In genomic region chr6:119373000-119373705, GRCm38 (mm10) we compare ENCODE assay signal across 30 mouse cellular contexts. TPM values are rescaled to one million over a fixed set of nuclear protein-coding genes. Genes with fewer than 3 reads are reported as not detected.
DNase-seq lines count a peak whose midpoint lies in the region; ATAC-seq and TF ChIP-seq lines count a peak whose summit lies in the region.
"Had no signal": no experiment of that assay in that cellular context is flagged by ENCODE, and none has a peak within 500 bp of the region (broad histone marks: within the 10 kb centered on the region; RNA-seq: fewer than 3 reads in every experiment).

No protein-coding gene starts in this region.

- no peak for TF ChIP-seq EP300 in liver, postnatal 0 days (IDR thresholded peaks at IDR 0.05; ENCODE audit: low read depth)

- H3K27ac ChIP-seq in brown adipose tissue, adult 24 weeks (replicated peaks; ENCODE audit: low read depth, low read length), result peak overlapping the region; percentile 35
- H3K27ac ChIP-seq in liver, postnatal 0 days (ENCODE audit: low read depth), result peak overlapping the region; percentile 44; the same call in 1 of the 2 replicates
- H3K27ac ChIP-seq in midbrain, embryonic 13.5 days, result no peak overlapping the region
- H3K27ac ChIP-seq: embryonic facial prominence, embryonic 15.5 days; forebrain, embryonic 10.5 days; hindbrain, embryonic 14.5 days; kidney, postnatal 0 days; left cerebral cortex, adult 2 months; limb, embryonic 15.5 days; lung, embryonic 15.5 days; neural tube, embryonic 13.5 days had no signal

- peak; percentile 85 for DNase-seq in 416B (ENCODE audit: low read depth)
- DNase-seq in liver, postnatal 0 days, result no peak
- DNase-seq in natural killer cell, adult 2 months (ENCODE audit: low spot score in 2 of 2), result peak; percentile 31 to 38
- no peak for DNase-seq in left cerebral cortex, postnatal 4 days
- no peak for DNase-seq in retina, embryonic 14.5 days (ENCODE audit: low spot score)
- DNase-seq: adrenal gland, adult 8-10 months; B cell, adult 2 months; cerebellum, adult 2 months; cerebellum, postnatal 36 days; gastrocnemius, postnatal 36 days; heart, postnatal 4 days; kidney, adult 2 months; midbrain, embryonic 14.5 days; right cerebral cortex, adult 18-20 months; thymus, adult 2 months; thymus, postnatal 4 days had no signal

- H3K4me3 ChIP-seq in brown adipose tissue, adult 24 weeks (ENCODE audit: insufficient read depth, low read depth, low read length), result no peak overlapping the region
- no peak overlapping the region for H3K4me3 ChIP-seq in liver, postnatal 0 days (ENCODE audit: low read depth, low read length)
- no peak overlapping the region for H3K4me3 ChIP-seq in midbrain, embryonic 13.5 days (replicated peaks)
- H3K4me3 ChIP-seq: embryonic facial prominence, embryonic 15.5 days; forebrain, embryonic 10.5 days; left cerebral cortex, adult 2 months; limb, embryonic 15.5 days; lung, embryonic 15.5 days; neural tube, embryonic 13.5 days had no signal

- no peak overlapping the region for H3K4me2 ChIP-seq in liver, postnatal 0 days (ENCODE audit: low read depth, low read length)
- H3K4me2 ChIP-seq in midbrain, embryonic 13.5 days (replicated peaks), result no peak overlapping the region
- H3K4me2 ChIP-seq: embryonic facial prominence, embryonic 15.5 days; hindbrain, embryonic 14.5 days; limb, embryonic 15.5 days; lung, embryonic 15.5 days; neural tube, embryonic 13.5 days had no signal

- H3K4me1 ChIP-seq in brown adipose tissue, adult 24 weeks (ENCODE audit: control insufficient read depth, insufficient read depth, insufficient read length, low read length), result peaks cover 18% of the 10 kb centered on the region
- H3K4me1 ChIP-seq in liver, postnatal 0 days (ENCODE audit: insufficient read depth), result peaks cover 47% of the 10 kb centered on the region
- H3K4me1 ChIP-seq in midbrain, embryonic 13.5 days (replicated peaks), result no peaks in the 10 kb centered on the region
- H3K4me1 ChIP-seq: embryonic facial prominence, embryonic 15.5 days; limb, embryonic 15.5 days; lung, embryonic 15.5 days; neural tube, embryonic 13.5 days had no signal

- H3K9ac ChIP-seq in liver, postnatal 0 days (replicated peaks), result no peak overlapping the region
- H3K9ac ChIP-seq in midbrain, embryonic 13.5 days (replicated peaks), result no peak overlapping the region
- H3K9ac ChIP-seq: embryonic facial prominence, embryonic 15.5 days; hindbrain, embryonic 14.5 days; limb, embryonic 15.5 days; lung, embryonic 15.5 days; neural tube, embryonic 13.5 days had no signal

- intact Hi-C loops in left cerebral cortex, postnatal 4 days (cut with DNase I), result no loop called here

- H3K9me3 ChIP-seq in liver, postnatal 0 days (ENCODE audit: low read length), result no peaks in the 10 kb centered on the region
- H3K9me3 ChIP-seq in midbrain, embryonic 13.5 days, result no peaks in the 10 kb centered on the region
- H3K9me3 ChIP-seq: embryonic facial prominence, embryonic 15.5 days; forebrain, embryonic 10.5 days; G1E; limb, embryonic 15.5 days; lung, embryonic 15.5 days; neural tube, embryonic 13.5 days had no signal

- ATAC-seq in liver, postnatal 0 days, result no peak
- no peak for ATAC-seq in midbrain, embryonic 13.5 days
- ATAC-seq: forebrain, embryonic 16.5 days; inflammation-experienced regulatory T-cells, adult 6 months had no signal

- H3K36me3 ChIP-seq in liver, postnatal 0 days (replicated peaks; ENCODE audit: insufficient read depth, low read length), result peaks cover 12% of the 10 kb centered on the region
- H3K36me3 ChIP-seq in midbrain, embryonic 13.5 days, result peaks cover 7% of the 10 kb centered on the region
- H3K36me3 ChIP-seq: embryonic facial prominence, embryonic 15.5 days had no signal

- no peak for TF ChIP-seq CTCF in liver, postnatal 0 days (IDR thresholded peaks at IDR 0.05; ENCODE audit: low read depth)

- no peaks in the 10 kb centered on the region for H3K27me3 ChIP-seq in liver, postnatal 0 days (ENCODE audit: insufficient read depth, low read length)
- H3K27me3 ChIP-seq in midbrain, embryonic 13.5 days, result no peaks in the 10 kb centered on the region
- H3K27me3 ChIP-seq: CH12.LX; embryonic facial prominence, embryonic 15.5 days; limb, embryonic 15.5 days; lung, embryonic 15.5 days; neural tube, embryonic 13.5 days had no signal

RNA-seq across cellular contexts. Expression of gene Lrtm2, which starts 42.6 kb away (rescaled TPM):
- 0.54 TPM in 1 of 2 replicates, not detected in the other for polyA plus RNA-seq in brown adipose tissue, adult 24 weeks (2012; ENCODE audit: insufficient read depth, insufficient read length, missing spikeins)
- not detected in 2 replicates for polyA plus RNA-seq in liver, postnatal 0 days (2015; fragmentation: Nextera tagmentation; extraction: Ambion mirVana)
- 10 to 100 TPM; 21.5 to 22.5 TPM for total RNA-seq in left cerebral cortex, postnatal 4 days (2021)
- polyA plus RNA-seq in midbrain, embryonic 13.5 days (2015; fragmentation: Nextera tagmentation; extraction: Ambion mirVana), result 3.6 and 3.8 TPM in 2 replicates
- total RNA-seq: CH12.LX had no signal
- polyA plus RNA-seq: G1E had no signal

RNA-seq across cellular contexts. Expression of gene Adipor2, which starts 44.4 kb away (rescaled TPM):
- 370 and 390 TPM in 2 replicates for polyA plus RNA-seq in brown adipose tissue, adult 24 weeks (2012; ENCODE audit: insufficient read depth, insufficient read length, missing spikeins)
- 53.9 and 58.6 TPM in 2 replicates for polyA plus RNA-seq in liver, postnatal 0 days (2015; fragmentation: Nextera tagmentation; extraction: Ambion mirVana)
- 10 to 100 TPM; 39.5 to 40.2 TPM for total RNA-seq in left cerebral cortex, postnatal 4 days (2021)
- 38.1 and 39.9 TPM in 2 replicates for polyA plus RNA-seq in midbrain, embryonic 13.5 days (2015; fragmentation: Nextera tagmentation; extraction: Ambion mirVana)

Comparison
In these comparisons a context has a peak if more than half of its experiments do, and no peak if none do; other contexts are left out.
1. DNase-seq: peak in 416B (single experiment) and natural killer cell, adult 2 months (2 of 2); none in liver, postnatal 0 days (single experiment), left cerebral cortex, postnatal 4 days (single experiment) and retina, embryonic 14.5 days (single experiment).